Mouse (Mus musculus): ENCODE measurements at regions not wholly inside any gene's neighbourhood (a gene's known extent, or its start where the extent isn't known, plus 50 kb on each side); places are given as distances from the start of the nearest gene placed in this dataset.

DNA sequence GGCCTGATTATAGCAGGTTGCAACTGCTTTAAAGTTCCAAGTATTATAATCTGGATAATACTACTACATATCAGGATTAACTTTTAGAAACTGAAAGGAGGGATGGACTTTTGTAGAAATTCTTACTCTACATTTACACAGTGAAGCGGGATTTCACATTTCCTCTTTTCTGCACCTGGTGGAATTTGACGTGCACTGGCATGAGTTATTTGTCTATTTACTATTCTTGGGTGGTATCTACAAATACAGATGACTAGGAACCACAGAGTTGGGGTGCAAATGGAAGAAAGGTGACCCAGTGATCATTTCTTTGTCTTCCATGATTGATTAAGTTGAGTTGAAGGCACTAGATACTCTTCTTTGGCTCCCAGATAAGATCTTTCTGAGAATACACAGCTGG is 423.0 kb upstream of the Marcks start:
- dilution Hi-C loops (cut with MboI; ENCODE audit: extremely low pct_ligation_motif_present, extremely low pct_unique_long_range_greater_than_20kb, low sequenced_read_pairs) = no loop called here
- in situ Hi-C loops (cut with MboI; ENCODE audit: low pct_ligation_motif_present, low pct_unique_long_range_greater_than_20kb, low sequenced_read_pairs) = no loop called here
- H3K27me3 ChIP-seq (replicated peaks) = no peaks in the 10 kb centered on the region
- peak; percentile 39 for DNase-seq (ENCODE audit: extremely low read depth)
- no peaks in the 10 kb centered on the region for H3K9me3 ChIP-seq (replicated peaks; ENCODE audit: low read length)
- no peak overlapping the region; the same call in 1 of the 2 replicates for H3K4me2 ChIP-seq (ENCODE audit: insufficient read depth, low read depth, poor library complexity, severe bottlenecking)
- no peaks in the 10 kb centered on the region for H3K79me2 ChIP-seq (replicated peaks; ENCODE audit: control insufficient read depth, extremely low read depth, insufficient read depth, poor library complexity, severe bottlenecking)
- H3K36me3 ChIP-seq (replicated peaks in 1 of 2; ENCODE audit: control insufficient read depth in 1 of 2, insufficient read depth in 1 of 2, low read length in 1 of 2) = no peaks in the 10 kb centered on the region
- H3K27ac ChIP-seq (ENCODE audit: insufficient read depth, low read depth) = no peak overlapping the region
- H3K4me3 ChIP-seq (replicated peaks in 1 of 3; ENCODE audit: low read depth in 2 of 3, low read length in 2 of 3, poor library complexity in 1 of 3) = no peak overlapping the region
- H3K4me1 ChIP-seq (ENCODE audit: control insufficient read depth in 1 of 2, insufficient read depth in 2 of 2) = peaks cover 6 to 27% of the 10 kb centered on the region in 2 experiments; a peak in 3 of 4 replicates
- no peak overlapping the region for H3K9ac ChIP-seq (ENCODE audit: insufficient read depth, low read depth)
- TF ChIP-seq BHLHE40 (IDR thresholded peaks at IDR 0.05; ENCODE audit: low read depth, low read length) (peak; percentile 59), ETS1 (conservative IDR thresholded peaks at IDR 0.05; ENCODE audit: low read depth, low read length) (peak; percentile 46; the same call in 1 of the 2 replicates), USF1 (IDR thresholded peaks at IDR 0.05; ENCODE audit: low read depth, low read length) (no peak), JUND (conservative IDR thresholded peaks at IDR 0.05; ENCODE audit: low read depth, low read length) (peak; percentile 47; the same call in 1 of the 2 replicates), IRF4 (IDR thresholded peaks at IDR 0.05; ENCODE audit: low read depth, low read length) (peak; percentile 90), ZC3H11A (IDR thresholded peaks at IDR 0.05; ENCODE audit: low read depth, low read length) (no peak), MEF2A (IDR thresholded peaks at IDR 0.05; ENCODE audit: borderline replicate concordance, low read depth, low read length) (peak; percentile 81), UBTF (IDR thresholded peaks at IDR 0.05; ENCODE audit: low read depth, low read length) (no peak), ELF1 (IDR thresholded peaks at IDR 0.05; ENCODE audit: low read depth, low read length) (no peak), MAX (IDR thresholded peaks at IDR 0.05; ENCODE audit: low read length) (peak; percentile 58), MAFK (IDR thresholded peaks at IDR 0.05; ENCODE audit: insufficient replicate concordance, low read length) (0 out of 2 replicates have a peak, but pooled peaks have one; percentile 39), CHD1 (IDR thresholded peaks at IDR 0.05; ENCODE audit: low read depth, low read length) (no peak; the same call in 1 of the 2 replicates), EP300 (IDR thresholded peaks at IDR 0.05; ENCODE audit: low read length) (peak; percentile 98), CHD2 (IDR thresholded peaks at IDR 0.05; ENCODE audit: low read length) (0 out of 2 replicates have a peak, but pooled peaks have one; percentile 35), TCF12 (IDR thresholded peaks at IDR 0.05; ENCODE audit: low read depth, low read length) (peak; percentile 85)

DNA sequence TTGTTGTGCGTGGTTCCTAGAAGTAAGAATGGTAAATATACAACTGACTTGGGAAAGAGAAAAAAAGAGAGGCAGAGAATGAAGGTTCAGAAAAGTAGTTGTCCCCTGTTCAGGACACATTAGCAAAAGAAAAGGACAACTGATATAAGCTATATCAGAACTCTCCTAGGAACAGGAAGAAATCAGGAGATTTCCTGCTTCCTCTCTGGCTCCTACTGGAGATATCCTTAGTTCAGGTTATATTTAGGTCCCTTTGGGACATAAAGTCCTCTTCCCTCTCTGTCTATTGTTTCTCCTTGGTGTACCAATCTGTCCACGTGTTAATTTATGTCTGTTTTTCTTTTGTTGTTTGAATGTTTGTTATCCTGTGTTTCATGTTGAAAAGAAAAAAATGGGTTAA is 410.7 kb upstream of the Marcks start:
- dilution Hi-C loops (cut with MboI; ENCODE audit: extremely low pct_ligation_motif_present, extremely low pct_unique_long_range_greater_than_20kb, low sequenced_read_pairs) = no loop called here
- in situ Hi-C loops (cut with MboI; ENCODE audit: low pct_ligation_motif_present, low pct_unique_long_range_greater_than_20kb, low sequenced_read_pairs) = no loop called here
- no peaks in the 10 kb centered on the region for H3K36me3 ChIP-seq (replicated peaks in 1 of 2; ENCODE audit: control insufficient read depth in 1 of 2, insufficient read depth in 1 of 2, low read length in 1 of 2)
- no peak overlapping the region for H3K4me2 ChIP-seq (ENCODE audit: insufficient read depth, low read depth, poor library complexity, severe bottlenecking)
- H3K9me3 ChIP-seq (replicated peaks; ENCODE audit: low read length) = no peaks in the 10 kb centered on the region
- H3K4me1 ChIP-seq (ENCODE audit: control insufficient read depth in 1 of 2, insufficient read depth in 2 of 2) = peaks cover 0 to 6% of the 10 kb centered on the region in 2 experiments; a peak in 1 of 4 replicates
- H3K4me3 ChIP-seq (replicated peaks in 1 of 3; ENCODE audit: low read depth in 2 of 3, low read length in 2 of 3, poor library complexity in 1 of 3) = no peak overlapping the region
- no peak overlapping the region for H3K27ac ChIP-seq (ENCODE audit: insufficient read depth, low read depth)
- H3K79me2 ChIP-seq (replicated peaks; ENCODE audit: control insufficient read depth, extremely low read depth, insufficient read depth, poor library complexity, severe bottlenecking) = no peaks in the 10 kb centered on the region
- no peak for DNase-seq (ENCODE audit: extremely low read depth)
- H3K27me3 ChIP-seq (replicated peaks) = no peaks in the 10 kb centered on the region
- no peak overlapping the region for H3K9ac ChIP-seq (ENCODE audit: insufficient read depth, low read depth)
- TF ChIP-seq JUN (IDR thresholded peaks at IDR 0.05; ENCODE audit: insufficient read depth, low read depth, low read length) = no peak
- TF ChIP-seq MAZ (IDR thresholded peaks at IDR 0.05; ENCODE audit: low read depth, low read length) = no peak
- no peak for TF ChIP-seq ZKSCAN1 (IDR thresholded peaks at IDR 0.05; ENCODE audit: borderline replicate concordance, low read depth, low read length)
- no peak for TF ChIP-seq SIN3A (IDR thresholded peaks at IDR 0.05; ENCODE audit: low read length)
- no peak for TF ChIP-seq USF1 (IDR thresholded peaks at IDR 0.05; ENCODE audit: low read depth, low read length)
- TF ChIP-seq KAT2A (IDR thresholded peaks at IDR 0.05; ENCODE audit: insufficient replicate concordance, low read length) = no peak
- TF ChIP-seq SMC3 (IDR thresholded peaks at IDR 0.05; ENCODE audit: low read depth, low read length) = no peak
- TF ChIP-seq RAD21 (IDR thresholded peaks at IDR 0.05; ENCODE audit: low read depth, low read length) = no peak
- TF ChIP-seq POLR2AphosphoS2 (IDR thresholded peaks at IDR 0.05; ENCODE audit: low read depth, low read length) = no peak
- no peak for TF ChIP-seq ZNF384 (IDR thresholded peaks at IDR 0.05; ENCODE audit: low read depth, low read length)

Data from CH12.LX (cell line).